Mouse (Mus musculus) heart, adult 2 months (tissue): ENCODE results near the gene Cklf. TPM values are rescaled to one million over a fixed set of nuclear protein-coding genes. Genes with fewer than 3 reads are reported as not detected.
"Not testable (repeated sequence)": the region's sequence is repeated elsewhere in the genome, so short reads cannot be mapped to it uniquely, and the experiment has no call there.

Experiments
- DNase-seq, 2 experiments: peaks; one replicate each; pipeline ENCODE4 v3.0.0; 2021
- H3K27ac ChIP-seq: fragments of 200-600 bp; 2 replicates; pipeline ENCODE4 v1.8.1; 2022
- H3K27me3 ChIP-seq: fragments of 200-500 bp; 2 replicates; pipeline ENCODE4 v1.6.1; 2012; ENCODE audit warnings: mild to moderate bottlenecking, low read length, inconsistent platforms, mixed read lengths; ENCODE audit not compliant: control insufficient read depth, insufficient read depth
- H3K36me3 ChIP-seq: fragments of 200-500 bp; 2 replicates; pipeline ENCODE4 v1.6.1; 2012; ENCODE audit warnings: low read length, inconsistent platforms; ENCODE audit not compliant: control insufficient read depth, insufficient read depth
- H3K4me1 ChIP-seq: fragments of 200-500 bp; 2 replicates; pipeline ENCODE4 v1.6.1; 2011; ENCODE audit warnings: low read length; ENCODE audit not compliant: control insufficient read depth, insufficient read depth
- H3K4me3 ChIP-seq: fragments of 200-600 bp; 2 replicates; pipeline ENCODE4 v1.8.1; 2022
- H3K79me2 ChIP-seq: fragments of 200-500 bp; replicated peaks from 2 replicates; pipeline ENCODE4 v1.6.1; 2012; ENCODE audit warnings: mild to moderate bottlenecking, inconsistent platforms, low read length, moderate library complexity, mixed read lengths; ENCODE audit not compliant: control insufficient read depth, insufficient read depth
- H3K9ac ChIP-seq: fragments of 200-500 bp; 2 replicates; pipeline ENCODE4 v1.6.1; 2012; ENCODE audit warnings: low read depth, mild to moderate bottlenecking, control low read depth, inconsistent platforms, low read length, mixed read lengths
- CTCF ChIP-seq: fragments of 200-600 bp; IDR thresholded peaks from 2 replicates; pipeline ENCODE4 v1.8.1; 2022; ENCODE audit warnings: antibody characterized with exemption, mild to moderate bottlenecking, moderate library complexity
- EP300 ChIP-seq: fragments of 200-500 bp; IDR thresholded peaks from 2 replicates; pipeline ENCODE4 v1.6.1; 2011; ENCODE audit warnings: low read depth, low read length, control low read depth; ENCODE audit not compliant: insufficient read depth
- POLR2A ChIP-seq: fragments of 200-500 bp; IDR thresholded peaks from 2 replicates; pipeline ENCODE4 v1.6.1; 2011; ENCODE audit warnings: mild to moderate bottlenecking, low read depth, low read length, control low read depth; ENCODE audit not compliant: insufficient read depth
- WGBS: fragments of 180-500 bp; shearing (Covaris S2); methylation state at CpG from one replicate; pipeline ENCODE4 v1.1.7; 2018; 5-methylcytosine and 5-hydroxymethylcytosine counted together
- intact Hi-C: fragments of 180-260 bp; cut with DNase I; formaldehyde crosslinking; loops from one replicate; pipeline ENCODE4 v1.15.1; 2025
- polyA plus RNA-seq: library from polyadenylated mRNA; depleted of rRNA; stranded (reverse); fragments of >200 nt; gene quantifications from 2 replicates; pipeline ENCODE4 v1.2.3, GENCODE M21; 2012
- total RNA-seq, 2 experiments: library from RNA; stranded (reverse); gene quantifications; 2 replicates each; pipeline ENCODE4 v1.2.3; 2021

Cklf gene
- total and polyA plus RNA-seq, 3 experiments, result 2.8 to 3.5 (median 3.2) TPM

GRCm38 (mm10) chr8:104249442-104249996, 1.1 kb upstream of the Cklf start:
- H3K9ac ChIP-seq, result no peak overlapping the region
- no peaks in the 10 kb centered on the region for H3K79me2 ChIP-seq
- H3K27me3 ChIP-seq, result no peaks in the 10 kb centered on the region
- 87% methylated on average over 7 of the region's 7 CpGs for WGBS
- DNase-seq, result no peak
- H3K27ac ChIP-seq, result no peak overlapping the region
- intact Hi-C loops, result loop anchor here (5.0 kb wide), 1 partner anchor 193 kb away; the partner anchor contains the start of gene Dync1li2
- TF ChIP-seq CTCF, result no peak
- TF ChIP-seq EP300, result no peak
- TF ChIP-seq POLR2A, result no peak
- peaks cover 6% of the 10 kb centered on the region for H3K4me1 ChIP-seq
- H3K4me3 ChIP-seq, result no peak overlapping the region
- H3K36me3 ChIP-seq, result no peaks in the 10 kb centered on the region

- intact Hi-C loops, result loop anchor here (5.0 kb wide), 1 partner anchor 321 kb away; no protein-coding TSS in a partner anchor
- no peak overlapping the region for H3K27ac ChIP-seq
- DNase-seq, result no peak
- H3K79me2 ChIP-seq, result no peaks in the 10 kb centered on the region
- TF ChIP-seq POLR2A (no peak), EP300 (no peak), CTCF (no peak)
- H3K27me3 ChIP-seq, result no peaks in the 10 kb centered on the region
- H3K4me1 ChIP-seq, result peaks cover 6% of the 10 kb centered on the region
- peak overlapping the region; percentile 82 for H3K4me3 ChIP-seq
- 2% methylated on average over 7 of the region's 7 CpGs for WGBS
- no peaks in the 10 kb centered on the region for H3K36me3 ChIP-seq
- no peak overlapping the region for H3K9ac ChIP-seq
Measured at GRCm38 (mm10) chr8:104251461-104251860, 800 bp downstream of the Cklf start.

GRCm38 (mm10) chr8:104253016-104253415, 2.4 kb downstream of the Cklf start:
- intact Hi-C loops, result loop anchor here (5.0 kb wide), 1 partner anchor 319 kb away; no protein-coding TSS in a partner anchor
- Histone ChIP-seq H3K36me3 (no peaks in the 10 kb centered on the region), H3K4me1 (no peaks in the 10 kb centered on the region), H3K4me3 (no peak overlapping the region), H3K9ac (no peak overlapping the region), H3K27ac (no peak overlapping the region), H3K27me3 (no peaks in the 10 kb centered on the region), H3K79me2 (no peaks in the 10 kb centered on the region)
- 88% methylated on average over 3 of the region's 3 CpGs for WGBS
- DNase-seq, result no peak
- TF ChIP-seq EP300 (no peak), CTCF (peak; percentile 49)

GRCm38 (mm10) chr8:104261802-104262201, 11.1 kb downstream of the Cklf start:
- H3K36me3 ChIP-seq, H3K27ac ChIP-seq, intact Hi-C loops, H3K4me1 ChIP-seq, DNase-seq, H3K79me2 ChIP-seq, H3K9ac ChIP-seq, H3K27me3 ChIP-seq, H3K4me3 ChIP-seq: not testable (repeated sequence)
- whole genome bisulfite sequencing, result 93% methylated on average over 5 of the region's 5 CpGs

- 94% methylated on average over 22 of the region's 22 CpGs for WGBS
- H3K4me3 ChIP-seq, result not testable (repeated sequence)
Measured at GRCm38 (mm10) chr8:104264271-104264935, 13.7 kb downstream of the Cklf start.

GRCm38 (mm10) chr8:104268368-104268767, 17.7 kb downstream of the Cklf start:
- TF ChIP-seq EP300 (no peak), POLR2A (no peak), CTCF (no peak)
- Histone ChIP-seq H3K36me3 (no peaks in the 10 kb centered on the region), H3K4me3 (no peak overlapping the region), H3K4me1 (no peaks in the 10 kb centered on the region), H3K79me2 (no peaks in the 10 kb centered on the region), H3K9ac (no peak overlapping the region), H3K27ac (no peak overlapping the region), H3K27me3 (no peaks in the 10 kb centered on the region)
- intact Hi-C loops, result no loop called here
- no peak for DNase-seq

More at GRCm38 (mm10) chr8:104264271-104264935, 13.7 kb downstream of the Cklf start:
- DNase-seq, H3K36me3 ChIP-seq, H3K4me1 ChIP-seq, H3K27ac ChIP-seq, H3K79me2 ChIP-seq, intact Hi-C loops, H3K9ac ChIP-seq, H3K27me3 ChIP-seq: not testable (repeated sequence)
